Mouse (Mus musculus) olfactory bulb, adult 2 months (tissue): Measurements from ENCODE around the gene Clca4a.

Experiments
- CTCF ChIP-seq: fragments of 200-500 bp; IDR thresholded peaks from 2 replicates; pipeline ENCODE4 v1.5.1; 2012; ENCODE audit warnings: low read depth, mild to moderate bottlenecking, low read length, moderate library complexity; ENCODE audit not compliant: insufficient read depth
- POLR2A ChIP-seq: fragments of 200-500 bp; IDR thresholded peaks from 2 replicates; pipeline ENCODE4 v1.6.1; 2012; ENCODE audit warnings: mild to moderate bottlenecking, low read depth, low read length, moderate library complexity; ENCODE audit not compliant: insufficient read depth

DNA sequence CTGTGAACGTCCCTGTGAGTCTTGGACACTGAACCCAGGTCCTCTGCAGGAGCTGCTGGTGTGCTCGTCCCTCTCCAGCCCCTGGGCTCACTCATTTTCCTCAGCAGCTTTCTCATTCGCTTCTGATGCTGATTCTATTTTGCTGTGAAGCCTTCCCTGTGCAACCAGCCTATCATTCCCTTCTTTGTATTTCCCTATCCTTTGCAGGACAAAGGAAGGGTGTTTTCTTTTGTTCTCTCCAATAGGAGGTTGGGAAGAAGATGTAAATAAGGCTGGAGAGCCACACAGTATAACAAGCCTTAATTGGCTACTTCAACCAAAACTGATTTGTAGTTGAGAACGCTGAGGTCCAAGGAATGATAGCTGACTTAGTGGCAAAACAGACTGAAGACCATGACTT, 2.8 kb upstream of the Clca4a start:
- TF ChIP-seq POLR2A (no peak), CTCF (no peak)
